Mouse (Mus musculus): ENCODE results near the gene Dpp10.

DNA sequence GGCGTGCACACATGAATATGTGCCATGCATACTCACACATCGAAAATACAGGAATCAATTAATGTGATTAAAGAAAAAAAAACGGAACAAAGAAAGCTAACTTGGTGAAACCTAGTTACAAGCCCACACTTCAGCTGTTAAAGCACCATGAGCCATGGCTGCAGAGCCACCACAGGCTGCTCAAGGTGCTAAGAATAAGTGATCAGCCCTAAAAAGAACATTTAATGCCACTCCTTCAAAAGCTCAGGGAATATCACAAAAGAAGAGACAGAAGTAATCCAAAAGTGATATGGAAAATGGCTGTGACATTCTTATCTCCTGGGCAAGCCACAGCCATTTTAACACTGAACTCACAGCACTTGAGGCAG, 117.4 kb downstream of the Dpp10 start:
- no peak for TF ChIP-seq GATA1 (IDR thresholded peaks at IDR 0.05; ENCODE audit: low read length)
- no peak for TF ChIP-seq TAL1 (IDR thresholded peaks at IDR 0.05; ENCODE audit: low read length)

Measured in erythroblast, embryonic 14.5 days (primary cell).